Mouse (Mus musculus): Measurements from ENCODE around the gene Myrip. TPM values are rescaled to one million over a fixed set of nuclear protein-coding genes. Genes with fewer than 3 reads are reported as not detected.
"Not testable (repeated sequence)": the region's sequence is repeated elsewhere in the genome, so short reads cannot be mapped to it uniquely, and the experiment has no call there.

Myrip gene
- total and polyA plus RNA-seq, 2 experiments from 2014 or later: 3.0 to 12.4 TPM

- Histone ChIP-seq H3K4me3 (ENCODE audit: low read depth, low read length) (no peak overlapping the region), H3K4me1 (ENCODE audit: insufficient read depth) (no peaks in the 10 kb centered on the region), H3K27ac (ENCODE audit: low read depth, low read length) (no peak overlapping the region), H3K27me3 (ENCODE audit: insufficient read depth, low read length) (no peaks in the 10 kb centered on the region), H3K9ac (no peak overlapping the region), H3K9me3 (ENCODE audit: low read length) (no peaks in the 10 kb centered on the region), H3K4me2 (ENCODE audit: low read depth) (no peak overlapping the region), H3K36me3 (ENCODE audit: insufficient read depth) (no peaks in the 10 kb centered on the region)
- ATAC-seq (no peak), DNase-seq (no peak)
- no peak for TF ChIP-seq CTCF (IDR thresholded peaks at IDR 0.05; ENCODE audit: low read depth)
- 77% methylated on average over 5 of the region's 5 CpGs for WGBS
These were observed 70.3 kb downstream of the Myrip start for GRCm38 (mm10) chr9:120371633-120372032.

- Histone ChIP-seq H3K27ac (ENCODE audit: low read depth, low read length) (no peak overlapping the region), H3K4me2 (ENCODE audit: low read depth) (no peak overlapping the region), H3K4me3 (ENCODE audit: low read depth, low read length) (no peak overlapping the region), H3K27me3 (ENCODE audit: insufficient read depth, low read length) (no peaks in the 10 kb centered on the region), H3K4me1 (ENCODE audit: insufficient read depth) (no peaks in the 10 kb centered on the region), H3K9ac (no peak overlapping the region), H3K36me3 (ENCODE audit: insufficient read depth) (no peaks in the 10 kb centered on the region), H3K9me3 (ENCODE audit: low read length) (no peaks in the 10 kb centered on the region)
- ATAC-seq (no peak), DNase-seq (no peak)
- no peak for TF ChIP-seq CTCF (IDR thresholded peaks at IDR 0.05; ENCODE audit: low read depth)
- WGBS: 41% methylated on average over 6 of the region's 6 CpGs
These were observed 71.0 kb downstream of the Myrip start for GRCm38 (mm10) chr9:120372347-120372746.

DNA sequence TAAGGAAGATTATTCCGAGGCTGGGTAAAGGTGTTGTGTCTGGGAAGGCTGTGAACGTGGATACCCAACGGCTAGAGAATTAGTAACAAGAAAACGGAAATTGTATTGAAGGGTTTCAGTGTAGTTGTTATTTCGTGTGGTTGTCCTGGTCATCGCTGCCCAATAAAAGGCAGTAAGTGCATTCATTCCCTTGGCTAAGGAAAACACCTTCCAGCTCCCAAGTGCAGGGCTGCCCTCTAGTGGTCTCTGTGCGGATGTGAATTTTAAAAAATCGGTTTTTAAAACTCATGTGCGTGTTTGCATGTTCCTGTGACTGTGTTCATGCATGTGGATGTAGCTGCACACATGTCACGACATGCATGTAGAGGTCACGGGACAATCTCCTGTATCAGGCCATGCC, 76.4 kb downstream of the Myrip start:
- TF ChIP-seq CTCF (IDR thresholded peaks at IDR 0.05; ENCODE audit: low read depth): peak; percentile 95
- ATAC-seq: no peak; the same call in 1 of the 2 replicates

GRCm38 (mm10) chr9:120395188-120395587, 93.9 kb downstream of the Myrip start:
- no peaks in the 10 kb centered on the region for H3K4me1 ChIP-seq (ENCODE audit: insufficient read depth)
- H3K9ac ChIP-seq: no peak overlapping the region
- H3K27me3 ChIP-seq (ENCODE audit: insufficient read depth, low read length): no peaks in the 10 kb centered on the region
- H3K27ac ChIP-seq (ENCODE audit: low read depth, low read length): no peak overlapping the region
- H3K36me3 ChIP-seq (ENCODE audit: insufficient read depth): no peaks in the 10 kb centered on the region
- WGBS: 25% methylated on average over 9 of the region's 9 CpGs
- no peak overlapping the region for H3K4me3 ChIP-seq (ENCODE audit: low read depth, low read length)
- no peak for TF ChIP-seq CTCF (IDR thresholded peaks at IDR 0.05; ENCODE audit: low read depth)
- H3K9me3 ChIP-seq (ENCODE audit: low read length): no peaks in the 10 kb centered on the region
- DNase-seq (no peak), ATAC-seq (no peak)
- no peak overlapping the region for H3K4me2 ChIP-seq (ENCODE audit: low read depth)

More for the DNA sequence above, 76.4 kb downstream of the Myrip start:
- 24% methylated on average over 11 of the region's 11 CpGs for WGBS
- Histone ChIP-seq H3K9me3 (ENCODE audit: low read length) (no peaks in the 10 kb centered on the region), H3K4me3 (ENCODE audit: low read depth, low read length) (no peak overlapping the region), H3K4me2 (ENCODE audit: low read depth) (no peak overlapping the region), H3K4me1 (ENCODE audit: insufficient read depth) (no peaks in the 10 kb centered on the region), H3K27ac (ENCODE audit: low read depth, low read length) (no peak overlapping the region), H3K27me3 (ENCODE audit: insufficient read depth, low read length) (no peaks in the 10 kb centered on the region), H3K36me3 (ENCODE audit: insufficient read depth) (no peaks in the 10 kb centered on the region), H3K9ac (no peak overlapping the region)
- peak; percentile 83 for DNase-seq

DNA sequence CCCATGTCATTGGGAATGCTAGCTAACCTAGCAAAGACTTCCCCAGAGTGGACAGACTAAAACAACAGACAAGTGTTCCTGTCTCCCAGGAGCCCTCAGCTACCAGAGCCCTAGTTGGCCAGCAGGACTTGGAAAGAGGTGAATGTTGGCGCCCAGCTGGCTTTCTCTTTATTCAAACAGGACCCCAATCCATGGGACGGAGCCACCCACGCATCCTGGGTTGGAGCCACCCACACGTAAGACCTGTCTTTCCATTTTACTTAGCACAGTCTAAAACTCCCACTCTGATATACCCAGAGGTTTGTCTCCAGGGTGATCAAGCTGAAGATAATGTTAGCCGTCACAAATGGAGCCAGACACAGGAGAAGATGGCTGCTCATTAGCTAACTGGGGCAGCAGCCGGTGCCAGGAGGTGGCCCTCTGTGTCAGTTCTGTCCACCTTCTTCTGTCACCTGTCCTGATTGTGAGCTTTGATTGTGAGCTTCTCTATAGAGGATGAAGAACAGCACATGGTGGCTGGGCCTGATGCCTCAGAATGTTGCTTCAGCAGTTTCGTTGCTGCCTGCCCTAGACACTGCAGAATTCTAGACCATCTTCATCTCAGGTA, 95.4 kb downstream of the Myrip start:
- DNase-seq (no peak), ATAC-seq (no peak)
- 87% methylated on average over 7 of the region's 7 CpGs for WGBS
- Histone ChIP-seq H3K9ac (no peak overlapping the region), H3K36me3 (ENCODE audit: insufficient read depth) (no peaks in the 10 kb centered on the region), H3K27me3 (ENCODE audit: insufficient read depth, low read length) (no peaks in the 10 kb centered on the region), H3K27ac (ENCODE audit: low read depth, low read length) (no peak overlapping the region), H3K4me2 (ENCODE audit: low read depth) (no peak overlapping the region), H3K4me1 (ENCODE audit: insufficient read depth) (no peaks in the 10 kb centered on the region), H3K4me3 (ENCODE audit: low read depth, low read length) (no peak overlapping the region), H3K9me3 (ENCODE audit: low read length) (no peaks in the 10 kb centered on the region)
- no peak for TF ChIP-seq CTCF (IDR thresholded peaks at IDR 0.05; ENCODE audit: low read depth)

GRCm38 (mm10) chr9:120398289-120398688, 97.0 kb downstream of the Myrip start:
- no peak for TF ChIP-seq CTCF (IDR thresholded peaks at IDR 0.05; ENCODE audit: low read depth)
- no peaks in the 10 kb centered on the region for H3K27me3 ChIP-seq (ENCODE audit: insufficient read depth, low read length)
- H3K4me3 ChIP-seq (ENCODE audit: low read depth, low read length): no peak overlapping the region
- no peak for DNase-seq
- H3K4me1 ChIP-seq (ENCODE audit: insufficient read depth): no peaks in the 10 kb centered on the region
- no peaks in the 10 kb centered on the region for H3K36me3 ChIP-seq (ENCODE audit: insufficient read depth)
- no peak overlapping the region for H3K9ac ChIP-seq
- 92% methylated on average over 8 of the region's 8 CpGs for WGBS
- ATAC-seq: no peak
- H3K27ac ChIP-seq (ENCODE audit: low read depth, low read length): no peak overlapping the region
- no peaks in the 10 kb centered on the region for H3K9me3 ChIP-seq (ENCODE audit: low read length)
- no peak overlapping the region for H3K4me2 ChIP-seq (ENCODE audit: low read depth)

GRCm38 (mm10) chr9:120399537-120399936, 98.2 kb downstream of the Myrip start:
- H3K27ac ChIP-seq (ENCODE audit: low read depth, low read length); H3K4me1 ChIP-seq (ENCODE audit: insufficient read depth); H3K9ac ChIP-seq; H3K4me3 ChIP-seq (ENCODE audit: low read depth, low read length); ATAC-seq; H3K36me3 ChIP-seq (ENCODE audit: insufficient read depth); H3K9me3 ChIP-seq (ENCODE audit: low read length); H3K4me2 ChIP-seq (ENCODE audit: low read depth); H3K27me3 ChIP-seq (ENCODE audit: insufficient read depth, low read length); DNase-seq: not testable (repeated sequence)
- WGBS: 89% methylated on average over 2 of the region's 2 CpGs
- TF ChIP-seq CTCF (IDR thresholded peaks at IDR 0.05; ENCODE audit: low read depth): peak; percentile 60

Data from forebrain, postnatal 0 days (tissue).